26 mouse cellular contexts compared by ENCODE assay signal in genomic region chr6:145797692-145798091, GRCm38 (mm10). TPM values are rescaled to one million over a fixed set of nuclear protein-coding genes. Genes with fewer than 3 reads are reported as not detected.
A peak's percentile ranks its signal among the peaks of the same experiment; 100 is the strongest.
DNase-seq lines count a peak whose midpoint lies in the region; ATAC-seq and TF ChIP-seq lines count a peak whose summit lies in the region.
"Had no signal": no experiment of that assay in that cellular context is flagged by ENCODE, and none has a peak within 500 bp of the region (broad histone marks: within the 10 kb centered on the region; RNA-seq: fewer than 3 reads in every experiment).

No protein-coding gene starts in this region.

- H3K4me3 ChIP-seq in forebrain, embryonic 15.5 days: no peak overlapping the region
- no peak overlapping the region for H3K4me3 ChIP-seq in forebrain, postnatal 0 days (ENCODE audit: low read depth, low read length)
- no peak overlapping the region for H3K4me3 ChIP-seq in heart, embryonic 14.5 days (ENCODE audit: control insufficient read depth in 1 of 2, insufficient read depth in 1 of 2, low read depth in 1 of 2, low read length in 2 of 2)
- no peak overlapping the region for H3K4me3 ChIP-seq in intestine, postnatal 0 days (ENCODE audit: low read depth, low read length)
- H3K4me3 ChIP-seq in intestine, embryonic 15.5 days (replicated peaks): no peak overlapping the region
- H3K4me3 ChIP-seq in midbrain, postnatal 0 days (ENCODE audit: low read depth, low read length): no peak overlapping the region
- no peak overlapping the region for H3K4me3 ChIP-seq in midbrain, embryonic 16.5 days (ENCODE audit: low read depth, low read length)
- H3K4me3 ChIP-seq: embryonic facial prominence, embryonic 12.5 days; hindbrain, embryonic 13.5 days; kidney, embryonic 15.5 days; neural tube, embryonic 13.5 days had no signal

- no peak for TF ChIP-seq CTCF in forebrain, postnatal 0 days (IDR thresholded peaks at IDR 0.05; ENCODE audit: low read depth)
- peak; percentile 9; the same call in 1 of the 2 replicates for TF ChIP-seq CTCF in intestine, postnatal 0 days (IDR thresholded peaks at IDR 0.05; ENCODE audit: low read depth)
- TF ChIP-seq CTCF in midbrain, postnatal 0 days (IDR thresholded peaks at IDR 0.05): peak; percentile 14; the same call in 1 of the 2 replicates

- H3K9me3 ChIP-seq in forebrain, embryonic 15.5 days: no peaks in the 10 kb centered on the region
- no peaks in the 10 kb centered on the region for H3K9me3 ChIP-seq in forebrain, postnatal 0 days (ENCODE audit: low read length)
- no peaks in the 10 kb centered on the region for H3K9me3 ChIP-seq in heart, embryonic 14.5 days (ENCODE audit: control insufficient read depth, low read length)
- no peaks in the 10 kb centered on the region for H3K9me3 ChIP-seq in intestine, postnatal 0 days (ENCODE audit: control insufficient read depth)
- no peaks in the 10 kb centered on the region for H3K9me3 ChIP-seq in intestine, embryonic 15.5 days
- no peaks in the 10 kb centered on the region for H3K9me3 ChIP-seq in midbrain, postnatal 0 days (ENCODE audit: low read length)
- no peaks in the 10 kb centered on the region for H3K9me3 ChIP-seq in midbrain, embryonic 16.5 days (replicated peaks; ENCODE audit: control insufficient read depth, low read length, poor library complexity, severe bottlenecking)
- H3K9me3 ChIP-seq: embryonic facial prominence, embryonic 12.5 days; hindbrain, embryonic 13.5 days; kidney, embryonic 15.5 days; neural tube, embryonic 13.5 days had no signal

- H3K4me1 ChIP-seq in forebrain, embryonic 15.5 days: peaks cover 14% of the 10 kb centered on the region
- no peaks in the 10 kb centered on the region for H3K4me1 ChIP-seq in forebrain, postnatal 0 days (ENCODE audit: insufficient read depth)
- H3K4me1 ChIP-seq in heart, embryonic 14.5 days (ENCODE audit: control insufficient read depth in 2 of 2, insufficient read depth in 2 of 2, low read length in 2 of 2): peaks cover 20 to 64% of the 10 kb centered on the region in 2 experiments
- H3K4me1 ChIP-seq in intestine, postnatal 0 days (replicated peaks; ENCODE audit: control insufficient read depth, insufficient read depth, low read length): no peaks in the 10 kb centered on the region
- peaks cover 10% of the 10 kb centered on the region; the same call in 1 of the 2 replicates for H3K4me1 ChIP-seq in intestine, embryonic 15.5 days (replicated peaks)
- no peaks in the 10 kb centered on the region for H3K4me1 ChIP-seq in midbrain, postnatal 0 days (ENCODE audit: insufficient read depth, low read length)
- no peaks in the 10 kb centered on the region; the same call in 1 of the 2 replicates for H3K4me1 ChIP-seq in midbrain, embryonic 16.5 days (ENCODE audit: control insufficient read depth, insufficient read depth, low read length)

- H3K4me2 ChIP-seq in forebrain, embryonic 15.5 days (replicated peaks): no peak overlapping the region
- no peak overlapping the region for H3K4me2 ChIP-seq in forebrain, postnatal 0 days (ENCODE audit: low read depth)
- H3K4me2 ChIP-seq in heart, embryonic 14.5 days (ENCODE audit: low read length): no peak overlapping the region
- no peak overlapping the region for H3K4me2 ChIP-seq in intestine, postnatal 0 days (replicated peaks; ENCODE audit: low read depth)
- no peak overlapping the region for H3K4me2 ChIP-seq in intestine, embryonic 15.5 days (replicated peaks)
- H3K4me2 ChIP-seq in midbrain, postnatal 0 days (ENCODE audit: low read depth, low read length, poor library complexity, severe bottlenecking): no peak overlapping the region
- no peak overlapping the region for H3K4me2 ChIP-seq in midbrain, embryonic 16.5 days (ENCODE audit: low read length)
- H3K4me2 ChIP-seq: embryonic facial prominence, embryonic 12.5 days; hindbrain, embryonic 13.5 days; kidney, embryonic 15.5 days; neural tube, embryonic 13.5 days had no signal

- no peaks in the 10 kb centered on the region for H3K27me3 ChIP-seq in forebrain, embryonic 15.5 days
- no peaks in the 10 kb centered on the region for H3K27me3 ChIP-seq in forebrain, postnatal 0 days (ENCODE audit: insufficient read depth, low read length)
- H3K27me3 ChIP-seq in heart, embryonic 14.5 days (ENCODE audit: control insufficient read depth, insufficient read depth, low read length): no peaks in the 10 kb centered on the region
- H3K27me3 ChIP-seq in intestine, postnatal 0 days (replicated peaks; ENCODE audit: control insufficient read depth, insufficient read depth, low read length): no peaks in the 10 kb centered on the region
- H3K27me3 ChIP-seq in intestine, embryonic 15.5 days (replicated peaks): no peaks in the 10 kb centered on the region
- H3K27me3 ChIP-seq in midbrain, postnatal 0 days (ENCODE audit: insufficient read depth, low read length): no peaks in the 10 kb centered on the region
- H3K27me3 ChIP-seq in midbrain, embryonic 16.5 days (ENCODE audit: control insufficient read depth, insufficient read depth, low read depth, low read length): no peaks in the 10 kb centered on the region
- H3K27me3 ChIP-seq: embryonic facial prominence, embryonic 12.5 days; hindbrain, embryonic 13.5 days; kidney, embryonic 15.5 days; neural tube, embryonic 13.5 days; Patski had no signal

- no peaks in the 10 kb centered on the region for H3K36me3 ChIP-seq in forebrain, embryonic 15.5 days
- no peaks in the 10 kb centered on the region for H3K36me3 ChIP-seq in forebrain, postnatal 0 days (ENCODE audit: insufficient read depth)
- H3K36me3 ChIP-seq in heart, embryonic 14.5 days (ENCODE audit: control insufficient read depth, insufficient read depth, low read length): no peaks in the 10 kb centered on the region; the same call in 1 of the 2 replicates
- no peaks in the 10 kb centered on the region for H3K36me3 ChIP-seq in intestine, postnatal 0 days (ENCODE audit: control insufficient read depth, insufficient read depth)
- H3K36me3 ChIP-seq in intestine, embryonic 15.5 days: no peaks in the 10 kb centered on the region
- no peaks in the 10 kb centered on the region for H3K36me3 ChIP-seq in midbrain, postnatal 0 days (ENCODE audit: insufficient read depth, low read length)
- no peaks in the 10 kb centered on the region for H3K36me3 ChIP-seq in midbrain, embryonic 16.5 days (ENCODE audit: control insufficient read depth, insufficient read depth, low read length)
- H3K36me3 ChIP-seq: embryonic facial prominence, embryonic 12.5 days; hindbrain, embryonic 13.5 days; kidney, embryonic 15.5 days; neural tube, embryonic 13.5 days had no signal

- H3K27ac ChIP-seq in forebrain, embryonic 15.5 days (replicated peaks): no peak overlapping the region
- no peak overlapping the region for H3K27ac ChIP-seq in forebrain, postnatal 0 days (ENCODE audit: low read depth, low read length)
- peak overlapping the region in 1 of 2 experiments; percentile 89; a peak in 2 of 4 replicates for H3K27ac ChIP-seq in heart, embryonic 14.5 days (replicated peaks in 1 of 2; ENCODE audit: control insufficient read depth in 1 of 2, insufficient read depth in 1 of 2, low read depth in 2 of 2, low read length in 2 of 2)
- H3K27ac ChIP-seq in intestine, postnatal 0 days (ENCODE audit: low read depth, low read length): no peak overlapping the region
- H3K27ac ChIP-seq in intestine, embryonic 15.5 days: no peak overlapping the region
- H3K27ac ChIP-seq in midbrain, postnatal 0 days (ENCODE audit: low read depth, low read length): no peak overlapping the region
- no peak overlapping the region for H3K27ac ChIP-seq in midbrain, embryonic 16.5 days (ENCODE audit: low read length)
- H3K27ac ChIP-seq: embryonic facial prominence, embryonic 12.5 days; hindbrain, embryonic 13.5 days; kidney, embryonic 15.5 days; liver, embryonic 14.5 days; neural tube, embryonic 13.5 days had no signal

- 54% methylated on average over 3 of the region's 3 CpGs for WGBS in forebrain, embryonic 15.5 days
- 47% methylated on average over 3 of the region's 3 CpGs for WGBS in forebrain, postnatal 0 days
- WGBS in heart, embryonic 14.5 days: 60% methylated on average over 3 of the region's 3 CpGs
- 77% methylated on average over 3 of the region's 3 CpGs for WGBS in intestine, postnatal 0 days
- WGBS in intestine, embryonic 15.5 days: 69% methylated on average over 3 of the region's 3 CpGs
- WGBS in midbrain, postnatal 0 days: 56% methylated on average over 3 of the region's 3 CpGs
- 52% methylated on average over 3 of the region's 3 CpGs for WGBS in midbrain, embryonic 16.5 days

- ATAC-seq in forebrain, embryonic 15.5 days (replicated peaks): 0 out of 2 replicates have a peak, but pooled peaks have one; percentile 48
- ATAC-seq in forebrain, postnatal 0 days: no peak
- no peak for ATAC-seq in heart, embryonic 14.5 days (ENCODE audit: insufficient number of reproducible peaks, insufficient read depth, low FRiP score, low read depth)
- no peak for ATAC-seq in intestine, postnatal 0 days
- ATAC-seq in intestine, embryonic 15.5 days: no peak
- ATAC-seq in midbrain, postnatal 0 days (ENCODE audit: low FRiP score): no peak
- no peak for ATAC-seq in midbrain, embryonic 16.5 days
- ATAC-seq: Patski had no signal

- H3K9ac ChIP-seq in forebrain, embryonic 15.5 days (replicated peaks): no peak overlapping the region
- H3K9ac ChIP-seq in forebrain, postnatal 0 days: no peak overlapping the region
- H3K9ac ChIP-seq in heart, embryonic 14.5 days (ENCODE audit: low read length): peak overlapping the region; percentile 6; the same call in 1 of the 2 replicates
- H3K9ac ChIP-seq in intestine, postnatal 0 days (ENCODE audit: low read depth, low read length): no peak overlapping the region
- H3K9ac ChIP-seq in intestine, embryonic 15.5 days: no peak overlapping the region
- no peak overlapping the region for H3K9ac ChIP-seq in midbrain, postnatal 0 days (replicated peaks; ENCODE audit: low read length, poor library complexity, severe bottlenecking)
- no peak overlapping the region for H3K9ac ChIP-seq in midbrain, embryonic 16.5 days (ENCODE audit: low read depth, low read length)
- H3K9ac ChIP-seq: embryonic facial prominence, embryonic 12.5 days; hindbrain, embryonic 13.5 days; kidney, embryonic 15.5 days; liver, embryonic 14.5 days; neural tube, embryonic 13.5 days had no signal

- DNase-seq in forebrain, postnatal 0 days: no peak
- DNase-seq in heart, adult 9 months (ENCODE audit: low spot score in 2 of 2): no peak
- no peak for DNase-seq in midbrain, postnatal 0 days (ENCODE audit: low spot score)
- DNase-seq: adrenal gland, postnatal 14 days; cerebellum, adult 11-12 months; cerebellum, adult 9-11 months; embryo, embryonic 11 days; heart, postnatal 36 days; kidney, adult 18-20 months; kidney, postnatal 25 days; liver; lung, adult 2 months; right cerebral cortex, postnatal 14 days; thymus, postnatal 4 days had no signal

RNA-seq across cellular contexts. Expression of gene Rassf8, which starts 51.1 kb away (rescaled TPM):
- 3.2 and 3.5 TPM in 2 replicates for polyA plus RNA-seq in forebrain, embryonic 15.5 days (2015; fragmentation: Nextera tagmentation; extraction: Ambion mirVana)
- 8.8 and 10.6 TPM in 2 replicates for total RNA-seq in forebrain, postnatal 0 days (2014; rRNA removed)
- polyA plus RNA-seq in forebrain, postnatal 0 days (2015; fragmentation: Nextera tagmentation; extraction: Ambion mirVana): 2.4 and 2.8 TPM in 2 replicates
- 12.7 and 15.7 TPM in 2 replicates for polyA plus RNA-seq in heart, embryonic 14.5 days (2014; fragmentation: Nextera tagmentation; extraction: Ambion mirVana)
- polyA plus RNA-seq in intestine, postnatal 0 days (2015; fragmentation: Nextera tagmentation; extraction: Ambion mirVana): 3.3 and 4.4 TPM in 2 replicates
- polyA plus RNA-seq in intestine, embryonic 15.5 days (2015; fragmentation: Nextera tagmentation; extraction: Ambion mirVana): 4.7 TPM in 2 replicates
- total RNA-seq in midbrain, postnatal 0 days (2014; rRNA removed): 15.4 and 16.3 TPM in 2 replicates
- 4.5 and 5.6 TPM in 2 replicates for polyA plus RNA-seq in midbrain, postnatal 0 days (2015; fragmentation: Nextera tagmentation; extraction: Ambion mirVana)
- 5.0 and 6.0 TPM in 2 replicates for polyA plus RNA-seq in midbrain, embryonic 16.5 days (2015; fragmentation: Nextera tagmentation; extraction: Ambion mirVana)
- total RNA-seq: MEL had no signal
